Mouse (Mus musculus) lung, postnatal 0 days (tissue): ENCODE data around the gene Ints12.

ENCODE experiments used
- CTCF ChIP-seq: IDR thresholded peaks from 2 replicates; pipeline ENCODE4 v1.5.1; 2016; ENCODE audit warnings: antibody characterized with exemption, mild to moderate bottlenecking
- EP300 ChIP-seq: IDR thresholded peaks from 2 replicates; pipeline ENCODE4 v1.6.1; 2016; ENCODE audit warnings: antibody characterized with exemption, mild to moderate bottlenecking, control low read depth

GRCm38 (mm10) chr3:133075560-133075959, 16.1 kb upstream of the Ints12 start:
- TF ChIP-seq CTCF = no peak
- no peak for TF ChIP-seq EP300
